Mouse (Mus musculus): ENCODE results near the gene Il19. TPM values are rescaled to one million over a fixed set of nuclear protein-coding genes. Genes with fewer than 3 reads are reported as not detected.

Gene Il19
- polyA plus RNA-seq (2014; fragmentation: Nextera tagmentation; extraction: Ambion mirVana) = not detected in 2 replicates

GRCm38 (mm10) chr1:130940065-130940687 is at the start of gene Il19:
Gene Il19 (minus strand): TSS chr1:130940115.
- ATAC-seq (ENCODE audit: insufficient number of reproducible peaks, low FRiP score, low TSS enrichment, low read depth) = no peak
- no peaks in the 10 kb centered on the region for H3K36me3 ChIP-seq (ENCODE audit: control insufficient read depth, insufficient read depth, low read length)
- no peak within 1 kb of the TSS for H3K9ac ChIP-seq (ENCODE audit: low read length)
- WGBS = 51% methylated on average over 4 of the region's 4 CpGs
- H3K4me2 ChIP-seq (ENCODE audit: low read depth, severe bottlenecking) = no peak within 1 kb of the TSS
- no peak within 1 kb of the TSS for H3K27ac ChIP-seq (replicated peaks; ENCODE audit: low read depth, low read length)
- no peaks in the 10 kb centered on the region for H3K27me3 ChIP-seq (ENCODE audit: control insufficient read depth, insufficient read depth, low read length)
- no peak for DNase-seq (ENCODE audit: low spot score)
- H3K4me3 ChIP-seq (ENCODE audit: low read depth, low read length) = no peak within 1 kb of the TSS
- H3K9me3 ChIP-seq (ENCODE audit: control insufficient read depth, low read length) = no peaks in the 10 kb centered on the region
- peaks cover 10% of the 10 kb centered on the region for H3K4me1 ChIP-seq (ENCODE audit: control insufficient read depth, insufficient read depth, low read length)

DNA sequence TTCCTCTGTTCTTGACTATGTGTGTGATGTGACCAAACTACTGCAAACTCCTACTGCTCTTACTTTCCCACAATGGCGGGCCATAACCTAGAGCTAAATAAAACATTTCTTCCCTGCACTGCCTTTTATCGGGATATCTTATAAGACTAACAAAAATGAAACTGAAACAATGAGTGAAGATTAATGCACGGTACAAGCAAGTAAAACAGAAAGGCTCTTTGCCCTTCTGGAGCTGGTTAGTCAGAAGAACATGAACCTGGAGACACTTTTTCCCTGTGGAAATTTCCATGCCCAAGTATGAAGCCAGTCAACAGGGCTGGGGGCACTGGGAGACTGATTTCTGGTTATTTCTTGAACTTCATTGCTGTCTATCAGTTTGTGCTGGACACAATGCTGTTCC is 49.4 kb upstream of the Il19 start:
- H3K9ac ChIP-seq (ENCODE audit: low read length) = no peak overlapping the region
- DNase-seq (ENCODE audit: low spot score) = no peak
- 92% methylated on average over 3 of the region's 3 CpGs for WGBS
- no peak for ATAC-seq (ENCODE audit: insufficient number of reproducible peaks, low FRiP score, low TSS enrichment, low read depth)
- no peaks in the 10 kb centered on the region for H3K36me3 ChIP-seq (ENCODE audit: control insufficient read depth, insufficient read depth, low read length)
- no peaks in the 10 kb centered on the region for H3K27me3 ChIP-seq (ENCODE audit: control insufficient read depth, insufficient read depth, low read length)
- no peak overlapping the region for H3K4me3 ChIP-seq (ENCODE audit: low read depth, low read length)
- H3K27ac ChIP-seq (replicated peaks; ENCODE audit: low read depth, low read length) = no peak overlapping the region
- H3K4me1 ChIP-seq (ENCODE audit: control insufficient read depth, insufficient read depth, low read length) = no peaks in the 10 kb centered on the region
- H3K9me3 ChIP-seq (ENCODE audit: control insufficient read depth, low read length) = no peaks in the 10 kb centered on the region
- no peak overlapping the region for H3K4me2 ChIP-seq (ENCODE audit: low read depth, severe bottlenecking)

GRCm38 (mm10) chr1:130987418-130987817 is 47.5 kb upstream of the Il19 start:
- no peak overlapping the region for H3K4me2 ChIP-seq (ENCODE audit: low read depth, severe bottlenecking)
- no peak overlapping the region for H3K27ac ChIP-seq (replicated peaks; ENCODE audit: low read depth, low read length)
- no peaks in the 10 kb centered on the region for H3K27me3 ChIP-seq (ENCODE audit: control insufficient read depth, insufficient read depth, low read length)
- H3K36me3 ChIP-seq (ENCODE audit: control insufficient read depth, insufficient read depth, low read length) = no peaks in the 10 kb centered on the region
- DNase-seq (ENCODE audit: low spot score) (no peak), ATAC-seq (ENCODE audit: insufficient number of reproducible peaks, low FRiP score, low TSS enrichment, low read depth) (no peak)
- no peaks in the 10 kb centered on the region for H3K9me3 ChIP-seq (ENCODE audit: control insufficient read depth, low read length)
- H3K4me3 ChIP-seq (ENCODE audit: low read depth, low read length) = no peak overlapping the region
- H3K4me1 ChIP-seq (ENCODE audit: control insufficient read depth, insufficient read depth, low read length) = no peaks in the 10 kb centered on the region
- no peak overlapping the region for H3K9ac ChIP-seq (ENCODE audit: low read length)

GRCm38 (mm10) chr1:130987001-130987400 is 47.1 kb upstream of the Il19 start:
- 87% methylated on average over 5 of the region's 5 CpGs for WGBS
- Histone ChIP-seq H3K4me3 (ENCODE audit: low read depth, low read length) (no peak overlapping the region), H3K9me3 (ENCODE audit: control insufficient read depth, low read length) (no peaks in the 10 kb centered on the region), H3K27me3 (ENCODE audit: control insufficient read depth, insufficient read depth, low read length) (no peaks in the 10 kb centered on the region), H3K4me2 (ENCODE audit: low read depth, severe bottlenecking) (no peak overlapping the region), H3K9ac (ENCODE audit: low read length) (no peak overlapping the region), H3K27ac (replicated peaks; ENCODE audit: low read depth, low read length) (no peak overlapping the region), H3K4me1 (ENCODE audit: control insufficient read depth, insufficient read depth, low read length) (no peaks in the 10 kb centered on the region), H3K36me3 (ENCODE audit: control insufficient read depth, insufficient read depth, low read length) (no peaks in the 10 kb centered on the region)
- DNase-seq (ENCODE audit: low spot score) (no peak), ATAC-seq (ENCODE audit: insufficient number of reproducible peaks, low FRiP score, low TSS enrichment, low read depth) (no peak)

DNA sequence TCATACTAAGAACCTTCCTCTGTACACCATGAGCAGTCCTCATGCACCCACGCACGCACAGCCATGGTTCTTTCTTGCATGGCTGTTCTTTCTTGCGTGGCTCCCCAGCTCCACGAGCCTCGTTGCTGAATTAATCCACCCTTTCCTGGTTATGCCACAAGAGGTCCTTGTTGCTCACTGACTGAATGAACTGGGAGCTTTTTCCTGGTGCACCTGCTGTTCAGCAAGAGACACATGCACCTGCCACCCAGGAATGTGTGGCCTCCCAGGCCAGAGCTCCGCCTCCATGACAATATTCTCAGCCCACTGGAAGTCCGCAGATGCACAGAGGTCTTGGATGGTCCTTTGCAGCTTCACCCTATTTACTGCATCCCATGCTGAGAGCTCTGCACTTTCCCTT is 44.5 kb upstream of the Il19 start:
- ATAC-seq (ENCODE audit: insufficient number of reproducible peaks, low FRiP score, low TSS enrichment, low read depth) (no peak), DNase-seq (ENCODE audit: low spot score) (no peak)
- Histone ChIP-seq H3K9ac (ENCODE audit: low read length) (no peak overlapping the region), H3K4me2 (ENCODE audit: low read depth, severe bottlenecking) (no peak overlapping the region), H3K4me1 (ENCODE audit: control insufficient read depth, insufficient read depth, low read length) (no peaks in the 10 kb centered on the region), H3K4me3 (ENCODE audit: low read depth, low read length) (no peak overlapping the region), H3K27ac (replicated peaks; ENCODE audit: low read depth, low read length) (no peak overlapping the region), H3K9me3 (ENCODE audit: control insufficient read depth, low read length) (no peaks in the 10 kb centered on the region), H3K36me3 (ENCODE audit: control insufficient read depth, insufficient read depth, low read length) (no peaks in the 10 kb centered on the region), H3K27me3 (ENCODE audit: control insufficient read depth, insufficient read depth, low read length) (no peaks in the 10 kb centered on the region)
- WGBS = 67% methylated on average over 7 of the region's 7 CpGs

DNA sequence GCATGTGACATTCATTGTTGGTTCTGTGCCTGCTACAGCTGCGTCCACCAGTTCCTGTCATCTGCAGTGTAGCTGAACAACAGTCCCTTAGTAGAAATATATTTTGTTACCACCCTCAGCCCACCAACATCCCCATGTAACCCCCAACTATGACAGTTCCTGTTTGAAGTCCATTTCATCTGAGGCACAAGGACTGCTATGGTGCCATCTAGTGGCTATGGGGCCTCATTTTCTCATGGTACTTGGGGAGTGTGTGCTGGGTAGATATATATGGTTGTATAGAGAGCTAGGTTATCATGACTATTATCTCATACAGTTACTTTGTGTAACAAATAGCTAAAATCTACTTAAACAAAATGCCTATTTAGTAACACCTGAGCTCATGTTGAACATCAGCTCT is 39.5 kb upstream of the Il19 start:
- no peaks in the 10 kb centered on the region for H3K27me3 ChIP-seq (ENCODE audit: control insufficient read depth, insufficient read depth, low read length)
- no peak overlapping the region for H3K9ac ChIP-seq (ENCODE audit: low read length)
- no peak overlapping the region for H3K4me2 ChIP-seq (ENCODE audit: low read depth, severe bottlenecking)
- no peak overlapping the region for H3K4me3 ChIP-seq (ENCODE audit: low read depth, low read length)
- ATAC-seq (ENCODE audit: insufficient number of reproducible peaks, low FRiP score, low TSS enrichment, low read depth) (no peak), DNase-seq (ENCODE audit: low spot score) (peak; percentile 68)
- H3K27ac ChIP-seq (replicated peaks; ENCODE audit: low read depth, low read length) = no peak overlapping the region
- H3K4me1 ChIP-seq (ENCODE audit: control insufficient read depth, insufficient read depth, low read length) = no peaks in the 10 kb centered on the region
- no peaks in the 10 kb centered on the region for H3K9me3 ChIP-seq (ENCODE audit: control insufficient read depth, low read length)
- no peaks in the 10 kb centered on the region for H3K36me3 ChIP-seq (ENCODE audit: control insufficient read depth, insufficient read depth, low read length)
- WGBS = 73% methylated on average over 1 of the region's 1 CpGs

- Histone ChIP-seq H3K36me3 (ENCODE audit: control insufficient read depth, insufficient read depth, low read length) (no peaks in the 10 kb centered on the region), H3K9ac (ENCODE audit: low read length) (no peak overlapping the region), H3K27me3 (ENCODE audit: control insufficient read depth, insufficient read depth, low read length) (no peaks in the 10 kb centered on the region), H3K27ac (replicated peaks; ENCODE audit: low read depth, low read length) (no peak overlapping the region), H3K4me2 (ENCODE audit: low read depth, severe bottlenecking) (no peak overlapping the region), H3K4me3 (ENCODE audit: low read depth, low read length) (no peak overlapping the region), H3K9me3 (ENCODE audit: control insufficient read depth, low read length) (no peaks in the 10 kb centered on the region), H3K4me1 (ENCODE audit: control insufficient read depth, insufficient read depth, low read length) (no peaks in the 10 kb centered on the region)
- DNase-seq (ENCODE audit: low spot score) (no peak), ATAC-seq (ENCODE audit: insufficient number of reproducible peaks, low FRiP score, low TSS enrichment, low read depth) (no peak)
- 82% methylated on average over 6 of the region's 6 CpGs for WGBS
Observed at GRCm38 (mm10) chr1:130963891-130964290, 24.0 kb upstream of the Il19 start.

- no peak for ATAC-seq (ENCODE audit: insufficient number of reproducible peaks, low FRiP score, low TSS enrichment, low read depth)
- no peak for DNase-seq (ENCODE audit: low spot score)
- no peaks in the 10 kb centered on the region for H3K9me3 ChIP-seq (ENCODE audit: control insufficient read depth, low read length)
Observed at GRCm38 (mm10) chr1:130946920-130947319, 7.0 kb upstream of the Il19 start.

DNA sequence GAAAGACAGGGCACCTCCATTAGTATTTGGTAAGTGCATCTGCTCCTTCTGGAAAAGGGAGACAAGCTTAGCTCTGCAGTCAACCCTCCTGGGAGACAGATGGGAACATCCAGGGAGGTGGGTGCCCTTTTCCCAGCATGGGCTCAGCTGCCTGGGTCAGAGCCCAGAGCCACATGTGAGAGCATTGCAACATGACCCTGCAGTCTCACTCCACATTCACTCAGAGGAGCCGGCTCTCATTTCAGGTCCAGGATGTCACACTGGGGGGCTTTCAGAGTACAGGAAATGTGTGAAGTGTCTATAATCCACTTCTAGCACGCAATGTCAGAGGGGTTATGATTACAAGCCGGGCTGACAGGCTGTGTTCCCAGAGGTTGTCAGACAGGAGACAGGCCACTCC is 1.9 kb upstream of the Il19 start:
- no peaks in the 10 kb centered on the region for H3K9me3 ChIP-seq (ENCODE audit: control insufficient read depth, low read length)
- ATAC-seq (ENCODE audit: insufficient number of reproducible peaks, low FRiP score, low TSS enrichment, low read depth) (no peak), DNase-seq (ENCODE audit: low spot score) (peak; percentile 40)
- WGBS = 8% methylated on average over 3 of the region's 3 CpGs
- H3K4me3 ChIP-seq (ENCODE audit: low read depth, low read length) = no peak overlapping the region
- no peaks in the 10 kb centered on the region for H3K27me3 ChIP-seq (ENCODE audit: control insufficient read depth, insufficient read depth, low read length)
- H3K4me2 ChIP-seq (ENCODE audit: low read depth, severe bottlenecking) = no peak overlapping the region
- H3K4me1 ChIP-seq (ENCODE audit: control insufficient read depth, insufficient read depth, low read length) = peaks cover 10% of the 10 kb centered on the region
- H3K9ac ChIP-seq (ENCODE audit: low read length) = no peak overlapping the region
- H3K27ac ChIP-seq (replicated peaks; ENCODE audit: low read depth, low read length) = no peak overlapping the region
- H3K36me3 ChIP-seq (ENCODE audit: control insufficient read depth, insufficient read depth, low read length) = no peaks in the 10 kb centered on the region

More at GRCm38 (mm10) chr1:130946920-130947319, 7.0 kb upstream of the Il19 start:
- Histone ChIP-seq H3K27ac (replicated peaks; ENCODE audit: low read depth, low read length) (no peak overlapping the region), H3K9ac (ENCODE audit: low read length) (no peak overlapping the region), H3K4me3 (ENCODE audit: low read depth, low read length) (no peak overlapping the region), H3K4me1 (ENCODE audit: control insufficient read depth, insufficient read depth, low read length) (peaks cover 9% of the 10 kb centered on the region), H3K36me3 (ENCODE audit: control insufficient read depth, insufficient read depth, low read length) (no peaks in the 10 kb centered on the region), H3K4me2 (ENCODE audit: low read depth, severe bottlenecking) (no peak overlapping the region), H3K27me3 (ENCODE audit: control insufficient read depth, insufficient read depth, low read length) (no peaks in the 10 kb centered on the region)
- WGBS = 62% methylated on average over 6 of the region's 6 CpGs

Data from limb, embryonic 11.5 days (tissue).